Mouse (Mus musculus) E14TG2a.4 (cell line): ENCODE data around the gene Gm20518.

Source experiments
- H3K27me3 ChIP-seq: 2 replicates; pipeline ENCODE4 v1.6.1; 2014; ENCODE audit warnings: low read length, control low read depth; ENCODE audit not compliant: insufficient read depth
- H3K36me3 ChIP-seq: 2 replicates; pipeline ENCODE4 v1.6.1; 2014; ENCODE audit warnings: low read length, control low read depth; ENCODE audit not compliant: insufficient read depth
- H3K4me1 ChIP-seq: replicated peaks from 2 replicates; pipeline ENCODE4 v1.6.1; 2014; ENCODE audit warnings: low read depth, low read length, control low read depth
- H3K4me3 ChIP-seq: replicated peaks from 2 replicates; pipeline ENCODE4 v1.5.1; 2014; ENCODE audit warnings: mild to moderate bottlenecking, low read length
- H3K9me3 ChIP-seq: 2 replicates; pipeline ENCODE4 v1.6.1; 2014; ENCODE audit warnings: low read length, control low read depth
- CTCF ChIP-seq: conservative IDR thresholded peaks from 2 replicates; pipeline ENCODE4 v1.5.1; 2014; ENCODE audit warnings: low read length
- NANOG ChIP-seq: IDR thresholded peaks from 2 replicates; pipeline ENCODE4 v1.6.1; 2014; ENCODE audit warnings: borderline replicate concordance, low read length, mixed read lengths
- POU5F1 ChIP-seq: IDR thresholded peaks from 2 replicates; pipeline ENCODE4 v1.6.1; 2014; ENCODE audit warnings: low read length, borderline replicate concordance

Gene Gm20518

DNA sequence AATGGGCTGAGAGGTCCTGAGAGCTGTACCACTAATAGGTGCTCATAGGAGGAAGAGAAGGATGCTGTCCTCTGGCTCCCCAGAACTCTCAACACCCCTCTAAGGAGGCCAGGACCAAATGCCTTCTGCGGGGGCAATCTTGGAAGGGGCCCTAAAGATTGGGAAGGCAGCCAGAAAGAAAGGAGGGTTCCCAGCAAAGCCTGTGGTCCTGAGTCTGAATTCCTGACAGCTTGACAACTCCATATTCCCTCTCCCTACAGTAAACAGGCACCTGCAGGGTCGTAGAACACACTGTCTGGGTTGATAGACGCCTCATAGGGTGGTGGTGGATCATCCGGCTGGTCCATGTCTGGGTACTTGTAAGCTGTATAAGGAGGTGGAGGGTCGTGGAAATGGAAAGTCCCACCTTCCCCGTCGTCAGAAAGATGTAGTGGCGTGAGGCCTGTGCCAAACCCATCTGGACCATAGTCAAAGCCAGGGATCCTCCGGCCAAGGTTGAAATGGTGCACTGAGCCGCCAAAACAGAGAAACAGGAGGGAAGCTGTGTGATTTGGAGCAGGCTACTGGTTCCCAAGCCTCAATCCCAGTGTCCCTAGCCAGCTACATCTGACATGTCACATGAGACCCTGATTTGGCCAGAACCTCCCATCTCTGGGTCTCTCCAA is 47.6 kb downstream of the Gm20518 start:
- TF ChIP-seq POU5F1 (no peak), CTCF (no peak), NANOG (no peak)
- Histone ChIP-seq H3K27me3 (no peaks in the 10 kb centered on the region), H3K4me3 (no peak overlapping the region), H3K9me3 (0 out of 2 replicates have a peak, but pooled peaks cover under 1% of the 10 kb centered on the region), H3K36me3 (peaks cover 84% of the 10 kb centered on the region), H3K4me1 (0 out of 2 replicates have a peak, but pooled peaks cover 3% of the 10 kb centered on the region)

DNA sequence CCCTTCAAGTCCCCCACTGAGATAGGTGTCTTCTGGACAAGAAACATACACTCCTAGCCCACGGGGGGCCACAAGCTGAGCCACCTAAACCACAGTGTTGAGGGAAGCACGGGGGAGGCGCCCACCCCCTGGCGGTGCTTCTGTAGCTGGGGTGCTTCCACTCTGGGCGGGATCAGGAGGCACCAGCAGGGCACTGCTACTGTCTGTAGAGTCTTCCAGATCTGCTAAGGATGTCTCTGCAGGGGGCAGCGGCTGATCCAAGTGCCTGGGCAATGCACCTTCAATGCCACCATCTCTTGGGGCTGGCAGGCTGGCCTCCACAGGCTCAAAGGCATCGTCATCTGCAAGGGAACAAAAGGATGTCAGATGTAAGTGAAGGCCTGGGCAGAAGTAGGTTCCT is 49.0 kb downstream of the Gm20518 start:
- Histone ChIP-seq H3K9me3 (peaks cover 5% of the 10 kb centered on the region; the same call in 1 of the 2 replicates), H3K27me3 (peaks cover 11% of the 10 kb centered on the region), H3K36me3 (peaks cover 70% of the 10 kb centered on the region), H3K4me3 (no peak overlapping the region), H3K4me1 (0 out of 2 replicates have a peak, but pooled peaks cover 3% of the 10 kb centered on the region)
- TF ChIP-seq NANOG (no peak), CTCF (no peak), POU5F1 (no peak)

DNA sequence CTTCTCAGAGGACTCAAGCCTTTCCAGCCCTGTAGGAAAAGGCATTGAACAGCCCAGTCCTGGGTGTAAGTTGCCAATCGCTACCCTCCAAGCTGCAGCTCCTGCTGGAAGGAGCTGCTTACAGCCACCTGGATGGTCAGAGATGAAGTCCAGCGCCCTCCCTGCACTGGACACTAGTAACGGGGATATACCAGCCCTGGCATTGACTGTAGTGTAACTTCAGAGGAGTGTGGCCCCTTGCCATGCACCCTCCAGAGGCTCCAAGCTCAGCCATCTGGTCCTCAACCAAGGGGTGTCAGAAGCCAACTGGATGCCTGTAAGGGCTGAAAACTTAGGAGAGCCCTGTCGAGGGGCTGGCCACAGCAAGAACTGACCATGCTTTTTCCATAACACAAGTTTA is 51.5 kb downstream of the Gm20518 start:
- Histone ChIP-seq H3K9me3 (peaks cover 5% of the 10 kb centered on the region; the same call in 1 of the 2 replicates), H3K4me1 (peaks cover 5% of the 10 kb centered on the region; the same call in 1 of the 2 replicates), H3K27me3 (peaks cover 36% of the 10 kb centered on the region), H3K4me3 (no peak overlapping the region), H3K36me3 (peaks cover 45% of the 10 kb centered on the region)
- TF ChIP-seq POU5F1 (no peak), NANOG (no peak), CTCF (no peak)

DNA sequence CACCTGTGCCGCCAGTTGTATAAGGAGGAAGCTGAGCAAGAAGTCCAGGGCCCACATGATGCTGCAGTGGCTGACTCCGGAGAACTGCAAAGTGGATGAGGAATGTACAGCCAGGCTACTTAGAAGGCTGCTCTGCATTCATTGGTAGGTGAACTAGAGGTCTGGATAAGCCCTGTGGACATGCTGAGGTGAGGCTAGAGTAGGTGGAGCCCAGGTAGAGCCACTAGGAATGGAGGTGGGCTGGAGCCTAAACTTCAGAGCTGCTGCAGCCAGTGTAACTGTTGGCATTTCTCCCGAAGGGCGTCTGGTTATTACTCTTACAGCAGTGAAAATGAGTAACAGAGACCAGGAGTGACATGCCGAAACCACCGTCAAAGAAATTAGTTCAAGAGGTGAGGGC is 53.4 kb downstream of the Gm20518 start, which contains the start of gene Car15:
Gene Car15, minus strand, starts transcription at position 314 of the 400 bp plus-strand sequence.
- peaks cover 26% of the 10 kb centered on the region for H3K36me3 ChIP-seq
- H3K9me3 ChIP-seq = peaks cover 5% of the 10 kb centered on the region; the same call in 1 of the 2 replicates
- H3K4me3 ChIP-seq = no peak within 1 kb of the TSS
- TF ChIP-seq NANOG = no peak
- TF ChIP-seq CTCF = no peak
- no peak for TF ChIP-seq POU5F1
- H3K4me1 ChIP-seq = peaks cover 13% of the 10 kb centered on the region
- H3K27me3 ChIP-seq = peaks cover 51% of the 10 kb centered on the region

DNA sequence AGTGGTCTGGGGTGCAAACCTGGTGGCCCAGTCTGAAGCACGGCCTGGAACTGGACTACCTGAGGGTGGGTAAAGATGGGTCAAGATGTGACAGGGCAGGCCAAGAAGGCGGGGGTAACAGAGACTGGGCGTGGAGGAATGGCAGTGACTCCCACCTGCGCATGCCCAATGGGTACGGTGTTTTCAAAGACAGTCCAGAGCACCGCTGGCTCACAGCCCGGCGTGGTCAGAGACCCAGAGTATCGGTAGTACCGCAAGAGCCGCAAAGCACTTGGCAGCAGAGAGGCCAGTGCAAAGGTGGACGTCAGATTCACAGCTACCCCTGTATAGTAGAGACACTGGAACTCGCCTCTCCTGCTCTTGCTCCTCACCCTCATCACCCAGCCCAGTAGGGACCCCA is 56.0 kb downstream of the Gm20518 start:
- H3K9me3 ChIP-seq = peaks cover 5% of the 10 kb centered on the region; the same call in 1 of the 2 replicates
- H3K36me3 ChIP-seq = peaks cover under 1% of the 10 kb centered on the region; the same call in 1 of the 2 replicates
- peaks cover 34% of the 10 kb centered on the region for H3K4me1 ChIP-seq
- no peak for TF ChIP-seq NANOG
- no peak for TF ChIP-seq POU5F1
- no peak for TF ChIP-seq CTCF
- no peak overlapping the region for H3K4me3 ChIP-seq
- peaks cover 77% of the 10 kb centered on the region for H3K27me3 ChIP-seq

DNA sequence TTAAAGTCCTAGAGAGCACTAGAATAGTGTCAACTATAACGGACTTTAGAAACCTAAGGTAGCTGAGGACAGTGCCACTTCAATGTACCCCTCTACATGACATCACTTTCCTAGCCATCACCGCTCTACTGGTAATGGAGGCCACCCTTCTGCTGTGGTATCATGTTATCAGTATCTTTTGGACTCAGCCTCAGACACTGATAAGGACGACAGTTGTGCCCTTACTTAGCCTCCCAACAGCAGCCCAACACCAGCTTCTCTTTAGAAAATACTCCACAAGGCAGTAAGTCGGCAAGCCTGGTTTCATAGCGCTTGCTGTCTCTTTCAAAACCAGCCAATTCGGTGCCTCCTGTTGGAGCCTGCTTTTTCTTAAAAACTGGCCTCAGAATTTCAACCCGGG is 56.9 kb downstream of the Gm20518 start:
- no peaks in the 10 kb centered on the region for H3K36me3 ChIP-seq
- TF ChIP-seq POU5F1 = no peak
- no peak for TF ChIP-seq NANOG
- TF ChIP-seq CTCF = no peak
- H3K27me3 ChIP-seq = peaks cover 86% of the 10 kb centered on the region
- peaks cover 5% of the 10 kb centered on the region; the same call in 1 of the 2 replicates for H3K9me3 ChIP-seq
- H3K4me1 ChIP-seq = peaks cover 34% of the 10 kb centered on the region
- peak overlapping the region; percentile 81 for H3K4me3 ChIP-seq

DNA sequence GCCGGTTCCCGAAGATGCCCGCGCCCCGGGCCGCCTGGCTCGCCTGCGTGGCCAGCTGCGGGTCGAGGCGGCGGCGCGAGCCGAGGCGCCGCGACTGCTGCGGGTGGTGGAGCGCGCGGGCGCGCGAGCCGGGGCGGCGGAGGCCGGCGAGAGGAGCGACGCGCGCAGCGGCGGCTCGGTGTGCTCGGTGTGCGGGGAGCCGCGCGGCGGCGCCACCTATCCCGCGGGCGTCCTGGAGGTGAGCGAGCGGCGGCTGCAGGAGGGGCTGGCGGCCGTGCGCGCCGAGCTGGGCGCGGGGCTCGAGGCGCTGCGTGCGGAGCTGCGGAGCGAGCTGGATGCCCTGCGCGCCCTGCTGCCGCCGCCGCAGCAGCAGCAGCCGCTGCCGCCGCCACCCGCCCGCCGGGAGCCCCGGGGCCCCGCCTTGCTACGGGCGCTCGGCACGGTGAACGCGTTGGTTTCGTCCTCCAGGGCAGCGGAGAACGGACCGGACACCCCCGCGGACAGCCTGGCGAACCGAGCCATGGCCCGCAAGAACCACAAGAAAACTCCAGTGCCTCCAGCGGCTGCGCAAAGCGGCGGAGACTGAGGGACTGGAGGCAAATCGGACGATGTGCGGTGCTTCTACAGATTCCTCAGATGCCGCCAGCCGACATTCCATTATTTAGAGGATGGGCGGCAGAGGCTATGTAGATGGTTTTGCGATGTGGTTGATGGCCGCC is 57.6 kb downstream of the Gm20518 start:
- Histone ChIP-seq H3K9me3 (peaks cover 5% of the 10 kb centered on the region; the same call in 1 of the 2 replicates), H3K27me3 (peaks cover 93% of the 10 kb centered on the region), H3K4me1 (peaks cover 36% of the 10 kb centered on the region), H3K4me3 (peak overlapping the region; percentile 81), H3K36me3 (no peaks in the 10 kb centered on the region)
- TF ChIP-seq POU5F1 = no peak
- TF ChIP-seq NANOG = no peak
- TF ChIP-seq CTCF = no peak

DNA sequence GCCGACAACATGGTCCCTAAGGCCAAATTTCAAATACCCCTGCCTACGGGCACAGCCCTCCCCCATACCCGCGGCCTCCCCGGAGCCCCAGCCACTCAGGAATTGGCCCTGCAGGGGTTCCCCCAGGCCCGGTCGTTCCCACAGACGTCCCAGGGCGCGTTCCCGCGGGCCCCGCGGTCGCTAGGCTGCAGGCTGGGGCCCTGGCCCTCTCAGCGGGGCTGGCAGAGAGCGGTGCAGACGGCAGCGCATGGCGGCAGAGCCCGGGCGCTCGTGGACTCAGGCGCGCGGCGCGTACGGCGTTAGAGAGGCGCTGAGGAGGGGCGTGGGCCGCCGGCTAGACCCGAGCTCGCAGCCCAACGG is 58.2 kb downstream of the Gm20518 start:
- H3K4me3 ChIP-seq = peak overlapping the region; percentile 81
- TF ChIP-seq POU5F1 = no peak
- TF ChIP-seq NANOG = no peak
- TF ChIP-seq CTCF = no peak
- H3K36me3 ChIP-seq = no peaks in the 10 kb centered on the region
- H3K27me3 ChIP-seq = peaks cover 96% of the 10 kb centered on the region
- peaks cover 40% of the 10 kb centered on the region for H3K4me1 ChIP-seq
- no peaks in the 10 kb centered on the region for H3K9me3 ChIP-seq
